Mouse (Mus musculus): Measurements from ENCODE around the gene Mrps36. TPM values are rescaled to one million over a fixed set of nuclear protein-coding genes. Genes with fewer than 3 reads are reported as not detected.
"Not testable (repeated sequence)": the region's sequence is repeated elsewhere in the genome, so short reads cannot be mapped to it uniquely, and the experiment has no call there.

Gene Mrps36
- 144 and 150 TPM in 2 replicates for polyA plus RNA-seq (2015; fragmentation: Nextera tagmentation; extraction: Ambion mirVana)

DNA sequence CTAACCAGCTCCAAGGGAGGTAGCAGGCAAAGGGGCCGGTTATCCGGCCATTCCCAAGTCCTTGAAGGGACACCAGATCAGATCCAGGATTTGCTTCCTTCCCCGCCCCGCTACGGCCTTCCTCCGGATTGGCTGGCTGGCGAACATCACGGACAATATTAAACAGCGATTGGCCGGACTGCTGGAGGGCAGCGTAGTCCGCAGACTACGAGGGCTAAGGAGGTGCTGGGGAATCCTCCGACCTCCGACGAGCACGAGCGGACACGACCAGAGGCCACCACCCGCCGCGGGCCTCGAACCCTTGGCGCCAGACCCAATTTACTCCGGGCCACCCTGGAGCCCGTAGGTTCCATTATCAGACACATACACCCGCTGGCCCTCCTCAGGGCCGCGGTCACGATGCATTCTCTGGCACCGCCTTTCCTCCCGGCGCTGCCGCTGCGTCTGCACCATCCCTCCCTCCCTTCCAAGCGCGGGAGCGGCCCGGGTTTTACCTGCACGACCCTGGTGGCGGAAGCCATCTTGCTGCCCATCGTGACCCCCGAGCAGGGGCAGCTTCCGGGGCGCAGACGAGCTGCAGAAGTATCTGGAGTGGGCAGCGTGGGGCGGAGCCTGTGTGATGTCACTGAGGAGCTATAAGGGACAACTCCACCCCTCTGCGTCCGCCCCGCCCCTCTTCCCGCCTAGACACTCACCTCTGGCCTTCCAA, at the start of gene Mrps36:
Gene Mrps36, minus strand, starts transcription at position 624 of the 709 bp plus-strand sequence.
- Histone ChIP-seq H3K9me3 (no peaks in the 10 kb centered on the region), H3K27me3 (no peaks in the 10 kb centered on the region), H3K9ac (peak within 1 kb of the TSS; percentile 86), H3K36me3 (no peaks in the 10 kb centered on the region), H3K4me2 (peak within 1 kb of the TSS; percentile 67), H3K4me1 (replicated peaks) (peaks cover 14% of the 10 kb centered on the region), H3K27ac (replicated peaks) (peak within 1 kb of the TSS; percentile 99), H3K4me3 (peak within 1 kb of the TSS; percentile 83)
- ATAC-seq (ENCODE audit: low FRiP score, low read depth): peak; percentile 97
- whole genome bisulfite sequencing: under 1% methylated on average over 52 of the region's 52 CpGs

DNA sequence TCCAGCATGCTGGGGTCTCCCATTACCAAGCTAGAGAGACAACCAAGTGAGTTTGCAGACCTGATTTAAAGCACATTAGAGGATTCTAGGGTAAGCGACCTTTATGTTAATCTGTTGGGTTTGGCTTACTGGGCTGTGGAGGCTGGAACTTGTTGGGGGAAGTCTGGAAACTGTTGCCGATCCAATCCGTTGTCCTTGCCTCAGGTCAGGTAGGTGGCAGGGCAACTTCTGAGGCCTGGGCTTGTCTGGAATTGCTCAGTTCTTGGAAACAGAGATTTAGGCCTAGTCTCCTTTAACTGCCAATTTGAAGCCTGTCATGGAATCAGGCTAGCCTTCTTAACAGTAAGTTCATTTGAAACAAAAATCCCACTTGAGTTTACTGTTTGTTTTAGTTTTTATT, 44.6 kb upstream of the Mrps36 start:
- no peak overlapping the region for H3K27ac ChIP-seq (replicated peaks)
- no peaks in the 10 kb centered on the region for H3K36me3 ChIP-seq
- H3K27me3 ChIP-seq: no peaks in the 10 kb centered on the region
- H3K4me3 ChIP-seq: no peak overlapping the region
- H3K9ac ChIP-seq: no peak overlapping the region
- H3K4me1 ChIP-seq (replicated peaks): peaks cover 8% of the 10 kb centered on the region
- WGBS: 91% methylated on average over 3 of the region's 3 CpGs
- H3K4me2 ChIP-seq: no peak overlapping the region
- no peak for ATAC-seq (ENCODE audit: low FRiP score, low read depth)
- no peaks in the 10 kb centered on the region for H3K9me3 ChIP-seq

DNA sequence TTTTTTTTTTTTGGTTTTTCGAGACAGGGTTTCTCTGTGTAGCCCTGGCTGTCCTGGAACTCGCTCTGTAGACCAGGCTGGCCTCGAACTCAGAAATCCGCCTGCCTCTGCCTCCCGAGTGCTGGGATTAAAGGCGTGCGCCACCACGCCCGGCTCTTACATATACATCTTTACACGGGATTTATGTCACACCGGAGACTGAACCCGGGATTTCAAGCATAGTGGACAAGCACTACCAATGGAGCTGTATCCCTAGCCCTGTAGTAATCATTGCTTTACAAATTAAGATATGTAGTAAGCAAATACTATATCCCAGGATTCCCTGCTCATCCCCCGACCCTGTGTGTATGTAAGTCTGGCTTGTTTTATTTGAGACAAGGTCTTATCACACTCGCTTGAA, 43.6 kb upstream of the Mrps36 start:
- not testable (repeated sequence) for H3K4me1 ChIP-seq (replicated peaks); H3K27me3 ChIP-seq; H3K9me3 ChIP-seq; H3K27ac ChIP-seq (replicated peaks); H3K36me3 ChIP-seq; H3K9ac ChIP-seq; H3K4me3 ChIP-seq; ATAC-seq (ENCODE audit: low FRiP score, low read depth); H3K4me2 ChIP-seq
- WGBS: 96% methylated on average over 12 of the region's 14 CpGs

DNA sequence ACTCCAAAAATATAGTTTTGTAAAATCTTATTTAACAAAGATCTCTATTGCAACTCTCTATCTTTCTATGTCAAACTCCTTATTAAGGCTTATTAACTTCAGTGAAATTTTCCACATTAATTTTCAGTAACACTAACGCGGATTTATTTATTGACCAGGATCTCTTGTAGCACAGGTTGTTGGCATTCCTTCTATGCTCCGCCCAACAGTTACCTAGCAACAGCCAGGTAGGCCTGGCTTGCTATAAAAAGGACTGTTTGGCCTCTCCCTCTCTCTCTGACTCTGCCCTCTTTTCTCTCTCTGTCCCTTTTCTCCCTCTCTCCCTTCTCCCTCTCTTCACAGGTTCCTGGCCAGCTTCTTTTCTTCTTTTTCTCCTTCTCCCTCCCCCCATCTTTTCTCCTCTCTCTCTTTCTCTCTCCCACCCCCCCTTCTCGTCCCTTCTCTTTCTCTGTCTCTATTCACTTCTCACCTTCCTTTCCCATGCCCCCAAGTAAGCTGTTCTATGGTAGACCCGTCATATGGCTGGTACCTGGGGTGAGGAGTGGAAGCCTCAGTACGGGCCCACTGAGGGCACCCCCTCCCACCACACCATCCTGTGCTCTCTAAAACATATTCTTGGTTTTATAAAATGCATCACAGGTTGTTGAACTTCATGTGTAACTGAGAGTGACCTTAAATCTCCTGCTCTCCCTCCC, 43.0 kb upstream of the Mrps36 start:
- ATAC-seq (ENCODE audit: low FRiP score, low read depth): no peak
- Histone ChIP-seq H3K27me3 (no peaks in the 10 kb centered on the region), H3K9ac (no peak overlapping the region), H3K27ac (replicated peaks) (no peak overlapping the region), H3K9me3 (no peaks in the 10 kb centered on the region), H3K36me3 (no peaks in the 10 kb centered on the region), H3K4me3 (no peak overlapping the region), H3K4me2 (no peak overlapping the region), H3K4me1 (replicated peaks) (peaks cover 8% of the 10 kb centered on the region)
- 79% methylated on average over 6 of the region's 6 CpGs for WGBS

DNA sequence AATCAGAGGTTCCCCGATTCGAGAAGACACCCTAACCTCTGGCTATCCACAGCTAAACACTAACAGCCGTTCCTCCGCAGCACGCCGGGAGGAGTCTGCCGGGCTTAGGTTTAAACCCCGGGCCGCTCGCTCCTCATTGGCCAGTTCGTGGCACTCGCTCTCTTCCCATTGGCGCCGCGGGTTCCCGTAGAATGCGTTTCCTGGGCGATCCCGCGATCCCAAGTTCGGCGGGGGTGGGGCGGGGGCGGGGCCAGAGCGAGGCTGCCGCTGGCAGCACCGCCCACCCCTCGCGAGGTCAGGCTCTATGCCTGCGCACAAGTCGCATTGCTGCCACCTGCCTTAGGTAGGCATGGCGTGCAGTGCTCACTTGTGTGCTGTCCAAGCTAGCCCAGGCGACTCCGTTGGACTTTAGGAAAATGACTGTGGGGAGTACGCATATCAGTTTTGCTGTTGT, 42.0 kb upstream of the Mrps36 start, which contains the start of gene Ccnb1:
Gene Ccnb1, minus strand, starts transcription at position 157 of the 454 bp plus-strand sequence.
- Histone ChIP-seq H3K36me3 (no peaks in the 10 kb centered on the region), H3K27ac (replicated peaks) (no peak within 1 kb of the TSS), H3K4me2 (peak within 1 kb of the TSS; percentile 100), H3K9ac (peak within 1 kb of the TSS; percentile 47), H3K27me3 (no peaks in the 10 kb centered on the region), H3K4me3 (peak within 1 kb of the TSS; percentile 68), H3K9me3 (no peaks in the 10 kb centered on the region), H3K4me1 (replicated peaks) (peaks cover 8% of the 10 kb centered on the region)
- WGBS: under 1% methylated on average over 35 of the region's 35 CpGs
- ATAC-seq (ENCODE audit: low FRiP score, low read depth): peak; percentile 99

DNA sequence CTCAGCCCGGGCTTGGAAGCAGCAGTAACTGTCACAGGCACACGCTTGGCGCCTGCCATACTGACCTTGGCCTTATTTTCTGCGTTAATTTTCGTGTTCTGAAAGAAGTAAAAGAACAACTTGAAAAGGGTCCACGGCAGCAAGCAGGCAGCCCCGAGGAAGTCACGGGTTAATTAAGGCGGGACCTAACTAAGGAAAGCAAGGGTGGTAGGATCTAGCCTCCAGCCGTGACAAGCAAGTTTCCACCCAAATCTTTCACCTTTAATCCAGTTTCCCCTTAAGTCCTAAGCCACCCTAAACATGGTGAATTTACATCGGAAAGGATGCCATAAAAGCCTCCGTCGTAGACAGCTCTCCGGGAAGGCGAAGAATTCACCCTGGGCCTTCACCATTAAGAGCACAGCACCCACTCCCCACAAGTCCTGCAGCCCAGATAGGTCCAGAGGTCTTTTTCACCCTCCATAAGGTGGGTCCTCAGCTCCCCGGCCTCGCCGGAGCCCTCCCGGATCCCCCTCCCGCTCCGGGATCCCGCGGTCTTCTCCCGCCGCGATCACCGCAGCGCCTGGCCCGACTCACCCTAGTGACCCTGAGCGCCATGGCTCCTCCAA, 41.5 kb upstream of the Mrps36 start:
- H3K9ac ChIP-seq: peak overlapping the region; percentile 47
- peaks cover 8% of the 10 kb centered on the region for H3K4me1 ChIP-seq (replicated peaks)
- H3K4me3 ChIP-seq: peak overlapping the region; percentile 68
- no peaks in the 10 kb centered on the region for H3K27me3 ChIP-seq
- no peaks in the 10 kb centered on the region for H3K9me3 ChIP-seq
- H3K36me3 ChIP-seq: no peaks in the 10 kb centered on the region
- H3K4me2 ChIP-seq: peak overlapping the region; percentile 100
- under 1% methylated on average over 30 of the region's 30 CpGs for WGBS
- ATAC-seq (ENCODE audit: low FRiP score, low read depth): peak; percentile 61
- H3K27ac ChIP-seq (replicated peaks): no peak overlapping the region

DNA sequence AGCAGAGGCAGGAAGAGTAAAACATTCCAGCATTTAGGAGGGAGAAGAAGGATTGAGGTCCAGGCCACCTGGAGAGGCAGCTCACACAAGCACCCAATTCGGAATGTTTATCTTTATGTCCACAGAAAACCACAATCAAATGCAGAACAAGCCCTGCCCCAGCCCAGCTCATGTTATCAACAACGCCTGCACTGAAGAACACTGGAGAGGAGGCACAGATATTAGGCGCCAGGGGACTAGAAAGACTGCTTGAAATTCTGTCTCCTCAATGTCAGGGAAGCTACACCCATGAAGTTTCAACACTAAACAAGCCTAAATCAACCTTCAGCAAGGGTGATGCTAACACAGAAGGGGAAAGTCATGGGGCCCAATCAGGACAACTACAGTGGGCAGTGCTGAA, 33.0 kb upstream of the Mrps36 start:
- no peak for ATAC-seq (ENCODE audit: low FRiP score, low read depth)
- no peak overlapping the region for H3K9ac ChIP-seq
- H3K4me2 ChIP-seq: no peak overlapping the region
- WGBS: 86% methylated on average over 3 of the region's 3 CpGs
- H3K36me3 ChIP-seq: no peaks in the 10 kb centered on the region
- H3K4me1 ChIP-seq (replicated peaks): peaks cover 13% of the 10 kb centered on the region
- H3K4me3 ChIP-seq: no peak overlapping the region
- no peaks in the 10 kb centered on the region for H3K27me3 ChIP-seq
- no peak overlapping the region for H3K27ac ChIP-seq (replicated peaks)
- H3K9me3 ChIP-seq: no peaks in the 10 kb centered on the region

DNA sequence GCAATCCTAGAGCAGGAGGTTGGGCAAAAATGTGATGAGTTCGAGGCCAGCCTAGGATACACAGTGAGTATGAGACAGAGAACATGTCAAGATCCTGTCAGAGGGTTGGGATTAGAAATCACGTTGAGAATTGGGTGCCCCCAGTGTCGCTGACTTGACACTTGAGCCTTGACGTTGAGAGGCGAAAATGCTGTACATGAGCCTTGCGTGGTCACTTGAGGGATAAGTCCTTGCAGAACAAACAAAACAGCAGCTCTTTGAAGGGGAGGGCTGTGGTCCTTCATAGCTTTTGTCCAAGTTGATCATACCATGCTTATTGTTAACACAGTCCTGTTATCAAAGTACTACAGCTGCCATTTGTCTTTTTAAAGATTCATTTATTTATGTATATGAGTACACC, 32.3 kb upstream of the Mrps36 start:
- H3K4me2 ChIP-seq: peak overlapping the region; percentile 95
- H3K36me3 ChIP-seq: no peaks in the 10 kb centered on the region
- no peak overlapping the region for H3K9ac ChIP-seq
- peaks cover 13% of the 10 kb centered on the region for H3K4me1 ChIP-seq (replicated peaks)
- ATAC-seq (ENCODE audit: low FRiP score, low read depth): no peak
- 68% methylated on average over 6 of the region's 6 CpGs for WGBS
- H3K27me3 ChIP-seq: no peaks in the 10 kb centered on the region
- no peak overlapping the region for H3K4me3 ChIP-seq
- H3K9me3 ChIP-seq: no peaks in the 10 kb centered on the region
- no peak overlapping the region for H3K27ac ChIP-seq (replicated peaks)

DNA sequence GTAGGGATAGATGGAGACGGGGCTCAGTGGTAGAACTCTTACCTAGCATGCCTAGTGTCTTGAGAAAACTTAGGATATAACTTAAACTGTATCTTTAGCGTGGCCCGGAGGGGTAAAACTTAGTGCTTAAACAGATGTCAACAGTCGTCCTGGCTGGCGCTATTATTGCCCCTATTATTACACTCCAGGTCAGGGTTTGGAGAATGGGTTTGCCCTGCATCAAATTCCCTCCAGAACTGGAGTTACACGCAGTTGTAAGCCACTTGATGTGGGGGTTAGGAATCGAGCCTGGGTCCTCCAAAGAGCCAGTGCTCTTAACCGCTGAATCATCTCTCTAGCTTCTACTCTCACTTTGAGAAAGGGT, 31.6 kb upstream of the Mrps36 start:
- H3K4me2 ChIP-seq: peak overlapping the region; percentile 95
- H3K36me3 ChIP-seq: no peaks in the 10 kb centered on the region
- no peak; the same call in 1 of the 2 replicates for ATAC-seq (ENCODE audit: low FRiP score, low read depth)
- peak overlapping the region; percentile 54 for H3K4me3 ChIP-seq
- peaks cover 13% of the 10 kb centered on the region for H3K4me1 ChIP-seq (replicated peaks)
- WGBS: 14% methylated on average over 8 of the region's 8 CpGs
- peak overlapping the region; percentile 44; the same call in 1 of the 2 replicates for H3K27ac ChIP-seq (replicated peaks)
- no peaks in the 10 kb centered on the region for H3K9me3 ChIP-seq
- peak overlapping the region; percentile 45; the same call in 1 of the 2 replicates for H3K9ac ChIP-seq
- H3K27me3 ChIP-seq: no peaks in the 10 kb centered on the region

DNA sequence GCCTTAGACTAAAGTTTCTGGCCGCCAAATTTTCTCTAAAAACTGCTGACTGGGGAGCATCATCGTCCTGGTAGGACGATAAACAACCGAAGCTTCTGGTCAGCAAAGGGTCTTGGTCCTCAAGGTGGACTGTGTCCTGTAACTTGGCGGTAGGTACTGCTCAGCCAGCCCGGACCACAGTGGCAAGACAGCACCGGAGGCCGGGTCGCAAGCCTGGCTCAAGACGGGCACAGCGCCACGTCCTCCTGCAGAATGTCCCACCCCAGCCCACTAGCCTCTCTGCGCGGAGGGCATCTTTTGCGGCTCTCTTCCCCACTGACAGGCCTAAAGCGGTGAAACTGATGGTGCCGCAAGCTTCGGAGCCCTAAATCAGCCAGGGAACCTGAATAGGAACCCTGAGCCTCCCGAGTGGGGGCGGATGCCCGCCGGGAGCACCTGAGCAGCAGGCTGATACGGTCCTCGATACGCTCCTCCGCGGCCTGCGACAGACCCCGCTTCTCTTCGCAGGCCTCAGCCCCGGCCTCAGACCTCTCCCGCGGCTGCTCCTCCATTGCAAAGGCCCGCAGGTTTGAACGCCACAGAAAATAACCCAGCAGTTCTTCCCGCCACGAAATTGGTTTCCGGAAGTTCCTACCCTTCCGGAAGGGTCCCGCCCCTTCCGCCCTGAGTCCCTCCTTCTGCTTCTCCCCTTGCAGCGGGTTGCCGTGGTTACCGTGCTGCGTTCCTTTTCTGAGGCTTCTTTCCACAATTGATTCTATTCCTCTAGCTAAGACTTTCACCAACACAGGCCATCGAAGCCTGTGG, 31.0 kb upstream of the Mrps36 start, which contains the start of gene Cenph:
Gene Cenph, minus strand, starts transcription at position 648 of the 804 bp plus-strand sequence.
- Histone ChIP-seq H3K4me2 (peak within 1 kb of the TSS; percentile 95), H3K4me3 (peak within 1 kb of the TSS; percentile 54), H3K4me1 (replicated peaks) (peaks cover 13% of the 10 kb centered on the region), H3K27ac (replicated peaks) (peak within 1 kb of the TSS; percentile 44; the same call in 1 of the 2 replicates), H3K9ac (peak within 1 kb of the TSS; percentile 45), H3K9me3 (no peaks in the 10 kb centered on the region), H3K27me3 (no peaks in the 10 kb centered on the region), H3K36me3 (no peaks in the 10 kb centered on the region)
- WGBS: under 1% methylated on average over 46 of the region's 46 CpGs
- peak; percentile 97 for ATAC-seq (ENCODE audit: low FRiP score, low read depth)

DNA sequence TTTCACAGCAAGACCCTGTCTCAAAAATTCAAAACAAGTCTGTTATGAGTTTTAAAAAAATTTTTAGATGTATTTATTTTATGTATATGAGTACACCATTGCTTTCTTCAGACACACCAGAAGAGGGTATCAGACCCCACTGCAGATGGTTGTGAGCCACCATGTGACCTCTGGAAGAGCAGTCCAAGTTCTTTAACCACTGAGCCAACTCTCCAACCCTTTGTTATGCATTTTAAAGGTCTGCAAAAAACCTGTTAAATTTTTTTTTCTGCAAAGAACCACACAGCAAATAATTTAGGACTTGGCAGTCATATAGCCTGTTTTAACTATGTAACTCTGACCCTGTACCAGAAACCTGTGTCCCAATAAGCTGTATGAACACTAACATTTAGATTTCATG, 30.2 kb upstream of the Mrps36 start:
- H3K9ac ChIP-seq: no peak overlapping the region; the same call in 1 of the 2 replicates
- no peak overlapping the region for H3K27ac ChIP-seq (replicated peaks)
- H3K4me1 ChIP-seq (replicated peaks): peaks cover 13% of the 10 kb centered on the region
- H3K9me3 ChIP-seq: no peaks in the 10 kb centered on the region
- H3K4me3 ChIP-seq: peak overlapping the region; percentile 54
- ATAC-seq (ENCODE audit: low FRiP score, low read depth): no peak
- H3K27me3 ChIP-seq: no peaks in the 10 kb centered on the region
- peak overlapping the region; percentile 95 for H3K4me2 ChIP-seq
- no peaks in the 10 kb centered on the region for H3K36me3 ChIP-seq
